Mouse (Mus musculus): ENCODE results near the gene Socs3. TPM values are rescaled to one million over a fixed set of nuclear protein-coding genes. Genes with fewer than 3 reads are reported as not detected.

Gene Socs3
- polyA plus RNA-seq, 1 experiment from 2014 or later: 11.7 TPM

- DNase-seq (ENCODE audit: low spot score) (no peak), ATAC-seq (replicated peaks; ENCODE audit: low FRiP score, low read depth) (no peak)
- H3K4me1 ChIP-seq (replicated peaks; ENCODE audit: insufficient read depth, low read length): peaks cover 23% of the 10 kb centered on the region
- no peaks in the 10 kb centered on the region for H3K27me3 ChIP-seq (ENCODE audit: insufficient read depth, low read length)
- no peak overlapping the region for H3K27ac ChIP-seq
- H3K9me3 ChIP-seq (replicated peaks; ENCODE audit: low read length): no peaks in the 10 kb centered on the region
- H3K36me3 ChIP-seq (ENCODE audit: insufficient read depth, low read length): no peaks in the 10 kb centered on the region
- TF ChIP-seq CTCF (IDR thresholded peaks at IDR 0.05; ENCODE audit: low read depth): no peak
- 40% methylated on average over 5 of the region's 5 CpGs for WGBS
- no peak overlapping the region for H3K4me3 ChIP-seq (replicated peaks; ENCODE audit: low read depth, low read length)
- H3K4me2 ChIP-seq (ENCODE audit: low read length): no peak overlapping the region
- H3K9ac ChIP-seq (ENCODE audit: low read depth, low read length): no peak overlapping the region
Measured at GRCm38 (mm10) chr11:117934576-117935368, 35.1 kb downstream of the Socs3 start.

DNA sequence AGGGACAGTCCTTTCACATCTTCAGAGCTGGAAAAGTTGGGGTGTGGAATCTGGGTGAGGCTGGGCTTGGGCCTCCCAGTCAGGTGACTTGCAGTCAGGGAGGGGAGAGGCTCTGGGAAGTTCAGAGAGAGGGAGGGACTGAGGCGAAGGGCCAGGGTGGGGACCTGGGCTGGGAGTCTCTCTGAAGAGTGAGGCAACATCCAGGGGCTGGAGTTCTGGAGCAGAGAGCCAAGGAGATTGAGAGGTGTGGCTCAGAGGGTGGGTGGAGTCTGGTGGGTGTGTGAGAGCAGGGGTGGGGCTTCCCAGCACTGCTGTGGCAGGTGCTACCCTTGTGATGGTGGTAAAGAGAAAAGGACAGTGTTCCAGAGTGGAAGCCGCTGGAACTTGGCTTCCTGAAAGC, 35.7 kb downstream of the Socs3 start:
- Histone ChIP-seq H3K9ac (ENCODE audit: low read depth, low read length) (no peak overlapping the region), H3K4me2 (ENCODE audit: low read length) (no peak overlapping the region), H3K36me3 (ENCODE audit: insufficient read depth, low read length) (no peaks in the 10 kb centered on the region), H3K4me3 (replicated peaks; ENCODE audit: low read depth, low read length) (no peak overlapping the region), H3K27me3 (ENCODE audit: insufficient read depth, low read length) (no peaks in the 10 kb centered on the region), H3K27ac (no peak overlapping the region), H3K9me3 (replicated peaks; ENCODE audit: low read length) (no peaks in the 10 kb centered on the region), H3K4me1 (replicated peaks; ENCODE audit: insufficient read depth, low read length) (peaks cover 23% of the 10 kb centered on the region)
- WGBS: 22% methylated on average over 2 of the region's 2 CpGs
- ATAC-seq (replicated peaks; ENCODE audit: low FRiP score, low read depth): peak; percentile 53
- TF ChIP-seq CTCF (IDR thresholded peaks at IDR 0.05; ENCODE audit: low read depth): no peak
- peak; percentile 60 for DNase-seq (ENCODE audit: low spot score)

DNA sequence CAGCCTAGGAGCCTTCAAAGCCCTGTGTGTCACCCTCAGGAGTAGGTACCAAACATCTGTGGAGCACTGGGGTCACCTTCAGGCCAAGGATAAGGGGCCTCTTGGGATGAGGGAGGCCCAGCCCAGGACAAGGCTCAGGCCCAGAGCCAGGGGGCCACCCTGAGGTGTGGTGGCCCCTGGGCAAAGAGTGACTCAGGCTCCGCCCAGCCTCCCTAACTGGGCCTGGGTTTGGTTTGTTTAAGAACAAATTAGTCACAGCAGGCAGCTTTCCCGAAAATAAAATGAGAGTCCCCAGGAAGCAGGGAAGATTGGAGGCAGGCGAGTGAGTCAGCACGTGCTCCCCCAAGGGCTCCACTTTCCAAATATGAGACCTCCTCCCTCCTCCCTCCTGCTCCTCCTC, 37.7 kb downstream of the Socs3 start:
- H3K4me1 ChIP-seq (replicated peaks; ENCODE audit: insufficient read depth, low read length): peaks cover 23% of the 10 kb centered on the region
- no peaks in the 10 kb centered on the region for H3K9me3 ChIP-seq (replicated peaks; ENCODE audit: low read length)
- no peak for DNase-seq (ENCODE audit: low spot score)
- 51% methylated on average over 4 of the region's 4 CpGs for WGBS
- H3K27me3 ChIP-seq (ENCODE audit: insufficient read depth, low read length): no peaks in the 10 kb centered on the region
- H3K36me3 ChIP-seq (ENCODE audit: insufficient read depth, low read length): no peaks in the 10 kb centered on the region
- H3K4me2 ChIP-seq (ENCODE audit: low read length): no peak overlapping the region
- H3K27ac ChIP-seq: no peak overlapping the region
- no peak overlapping the region for H3K9ac ChIP-seq (ENCODE audit: low read depth, low read length)
- H3K4me3 ChIP-seq (replicated peaks; ENCODE audit: low read depth, low read length): no peak overlapping the region
- ATAC-seq (replicated peaks; ENCODE audit: low FRiP score, low read depth): no peak
- no peak for TF ChIP-seq CTCF (IDR thresholded peaks at IDR 0.05; ENCODE audit: low read depth)

DNA sequence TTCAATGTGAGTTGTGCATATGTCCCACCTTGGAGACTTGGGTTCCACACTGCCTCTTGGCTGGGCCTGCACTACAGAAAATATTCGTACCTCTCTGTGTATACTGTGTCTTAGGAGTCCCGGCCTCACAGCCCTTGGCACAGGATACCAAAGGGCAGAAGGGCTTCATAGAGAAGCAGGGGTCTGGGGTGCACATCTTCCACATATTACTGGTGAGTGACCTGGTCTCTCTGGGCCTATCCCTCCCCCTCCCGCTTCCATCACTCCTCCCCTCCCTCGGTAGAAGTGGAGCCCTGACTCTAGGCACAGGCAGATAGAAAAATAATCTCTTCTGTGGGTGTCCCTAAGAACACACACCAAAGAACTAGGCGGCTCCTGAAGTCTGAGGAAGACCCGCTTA, 38.3 kb downstream of the Socs3 start:
- no peaks in the 10 kb centered on the region for H3K36me3 ChIP-seq (ENCODE audit: insufficient read depth, low read length)
- no peaks in the 10 kb centered on the region for H3K9me3 ChIP-seq (replicated peaks; ENCODE audit: low read length)
- TF ChIP-seq CTCF (IDR thresholded peaks at IDR 0.05; ENCODE audit: low read depth): no peak
- H3K4me2 ChIP-seq (ENCODE audit: low read length): no peak overlapping the region
- H3K4me1 ChIP-seq (replicated peaks; ENCODE audit: insufficient read depth, low read length): peaks cover 22% of the 10 kb centered on the region
- H3K27me3 ChIP-seq (ENCODE audit: insufficient read depth, low read length): no peaks in the 10 kb centered on the region
- DNase-seq (ENCODE audit: low spot score): no peak
- no peak overlapping the region for H3K9ac ChIP-seq (ENCODE audit: low read depth, low read length)
- H3K27ac ChIP-seq: no peak overlapping the region
- ATAC-seq (replicated peaks; ENCODE audit: low FRiP score, low read depth): no peak
- no peak overlapping the region for H3K4me3 ChIP-seq (replicated peaks; ENCODE audit: low read depth, low read length)
- WGBS: 74% methylated on average over 6 of the region's 6 CpGs

GRCm38 (mm10) chr11:117930781-117931338, 39.0 kb downstream of the Socs3 start:
- Histone ChIP-seq H3K4me2 (ENCODE audit: low read length) (peak overlapping the region; percentile 82), H3K4me1 (replicated peaks; ENCODE audit: insufficient read depth, low read length) (peaks cover 15% of the 10 kb centered on the region), H3K9ac (ENCODE audit: low read depth, low read length) (peak overlapping the region; percentile 45; the same call in 1 of the 2 replicates), H3K9me3 (replicated peaks; ENCODE audit: low read length) (no peaks in the 10 kb centered on the region), H3K4me3 (replicated peaks; ENCODE audit: low read depth, low read length) (peak overlapping the region; percentile 31), H3K27ac (no peak overlapping the region), H3K36me3 (ENCODE audit: insufficient read depth, low read length) (no peaks in the 10 kb centered on the region), H3K27me3 (ENCODE audit: insufficient read depth, low read length) (no peaks in the 10 kb centered on the region)
- no peak for TF ChIP-seq CTCF (IDR thresholded peaks at IDR 0.05; ENCODE audit: low read depth)
- DNase-seq (ENCODE audit: low spot score) (peak; percentile 59), ATAC-seq (replicated peaks; ENCODE audit: low FRiP score, low read depth) (no peak)
- 2% methylated on average over 46 of the region's 48 CpGs for WGBS

GRCm38 (mm10) chr11:117925541-117925940, 44.3 kb downstream of the Socs3 start:
- H3K4me2 ChIP-seq (ENCODE audit: low read length): no peak overlapping the region
- WGBS: 57% methylated on average over 1 of the region's 1 CpGs
- no peak for TF ChIP-seq CTCF (IDR thresholded peaks at IDR 0.05; ENCODE audit: low read depth)
- H3K27ac ChIP-seq: no peak overlapping the region
- H3K9ac ChIP-seq (ENCODE audit: low read depth, low read length): no peak overlapping the region
- H3K4me1 ChIP-seq (replicated peaks; ENCODE audit: insufficient read depth, low read length): peaks cover under 1% of the 10 kb centered on the region; the same call in 1 of the 2 replicates
- H3K9me3 ChIP-seq (replicated peaks; ENCODE audit: low read length): no peaks in the 10 kb centered on the region
- no peaks in the 10 kb centered on the region for H3K36me3 ChIP-seq (ENCODE audit: insufficient read depth, low read length)
- H3K4me3 ChIP-seq (replicated peaks; ENCODE audit: low read depth, low read length): no peak overlapping the region
- DNase-seq (ENCODE audit: low spot score) (no peak), ATAC-seq (replicated peaks; ENCODE audit: low FRiP score, low read depth) (no peak)
- H3K27me3 ChIP-seq (ENCODE audit: insufficient read depth, low read length): no peaks in the 10 kb centered on the region

Measured in kidney, postnatal 0 days (tissue).